Mouse (Mus musculus) myocyte (in vitro differentiated cells): Measurements from ENCODE around the gene Speg.

Experiments
- CEBPB ChIP-seq: IDR thresholded peaks from 2 replicates; pipeline ENCODE4 v1.6.1; 2011; ENCODE audit warnings: mild to moderate bottlenecking, moderate library complexity; ENCODE audit not compliant: poor library complexity, insufficient read depth, severe bottlenecking
- E2F4 ChIP-seq: IDR thresholded peaks from one replicate; pipeline ENCODE4 v1.6.1; 2011; ENCODE audit warnings: mild to moderate bottlenecking, control low read depth, moderate library complexity; ENCODE audit not compliant: insufficient read depth
- MAX ChIP-seq: IDR thresholded peaks from one replicate; pipeline ENCODE4 v1.6.1; 2011; ENCODE audit warnings: low read depth, mild to moderate bottlenecking, control low read depth
- MYOD1 ChIP-seq, 3 experiments: IDR thresholded peaks; one replicate each; pipeline ENCODE4 v1.6.1; 2011; ENCODE audit warnings: control low read depth in 2 of 3, low read depth in 2 of 3, mild to moderate bottlenecking in 2 of 3, moderate library complexity in 1 of 3; ENCODE audit not compliant: insufficient read length in 2 of 3, control insufficient read depth in 1 of 3
- MYOG ChIP-seq, 3 experiments: IDR thresholded peaks; one replicate each; pipeline ENCODE4 v1.6.1; 2011; ENCODE audit warnings: control low read depth in 2 of 3, low read depth in 2 of 3, mild to moderate bottlenecking in 2 of 3; ENCODE audit not compliant: insufficient read length in 2 of 3, control insufficient read depth in 1 of 3, insufficient read depth in 1 of 3
- POLR2A ChIP-seq: IDR thresholded peaks from one replicate; pipeline ENCODE4 v1.6.1; 2011; ENCODE audit warnings: low read depth, mild to moderate bottlenecking, control low read depth, moderate library complexity; ENCODE audit not compliant: insufficient read length
- POLR2AphosphoS2 ChIP-seq: IDR thresholded peaks from one replicate; pipeline ENCODE4 v1.6.1; 2011; ENCODE audit warnings: low read depth, control low read depth; ENCODE audit not compliant: insufficient read length
- REST ChIP-seq: IDR thresholded peaks from one replicate; pipeline ENCODE4 v1.6.1; 2011; ENCODE audit warnings: mild to moderate bottlenecking, control low read depth, moderate library complexity; ENCODE audit not compliant: insufficient read depth, insufficient read length
- SRF ChIP-seq: IDR thresholded peaks from one replicate; pipeline ENCODE4 v1.6.1; 2011; ENCODE audit warnings: low read depth; ENCODE audit not compliant: control insufficient read depth, insufficient read length
- TCF12 ChIP-seq: IDR thresholded peaks from one replicate; pipeline ENCODE4 v1.6.1; 2011; ENCODE audit warnings: mild to moderate bottlenecking, control low read depth; ENCODE audit not compliant: poor library complexity, insufficient read depth, severe bottlenecking
- TCF3 ChIP-seq: IDR thresholded peaks from one replicate; pipeline ENCODE4 v1.6.1; 2011; ENCODE audit warnings: low read depth, control low read depth; ENCODE audit not compliant: insufficient read length
- USF1 ChIP-seq: IDR thresholded peaks from one replicate; pipeline ENCODE4 v1.6.1; 2011; ENCODE audit warnings: low read depth, mild to moderate bottlenecking, control low read depth, moderate library complexity

- TF ChIP-seq USF1 = no peak
- TF ChIP-seq POLR2A = no peak
- TF ChIP-seq E2F4 = no peak
- no peak for TF ChIP-seq REST
- no peak for TF ChIP-seq MYOD1 (IDR thresholded peaks at IDR 0.05; ENCODE audit: control insufficient read depth in 1 of 3, insufficient read length in 2 of 3, low read depth in 2 of 3)
- no peak for TF ChIP-seq MAX
- TF ChIP-seq SRF = no peak
- no peak for TF ChIP-seq MYOG (IDR thresholded peaks at IDR 0.05; ENCODE audit: control insufficient read depth in 1 of 3, insufficient read depth in 1 of 3, insufficient read length in 2 of 3, low read depth in 2 of 3)
- TF ChIP-seq TCF3 = no peak
- no peak for TF ChIP-seq CEBPB
- no peak for TF ChIP-seq TCF12
- TF ChIP-seq POLR2AphosphoS2 = no peak
Measured at GRCm38 (mm10) chr1:75423780-75424390, 48.8 kb downstream of the Speg start.
